Mouse (Mus musculus) T-cell, adult 66 days (primary cell): Measurements from ENCODE around the gene Il31ra. TPM values are rescaled to one million over a fixed set of nuclear protein-coding genes. Genes with fewer than 3 reads are reported as not detected.

Experiments used
- total RNA-seq, 2 experiments: library from RNA; stranded (reverse); gene quantifications; 3 replicates in 1 of 2; 4 replicates in 1 of 2; pipeline ENCODE4 v1.2.4; 2023

Gene Il31ra
- total RNA-seq = under 1 TPM in 1 of 2 experiments, not detected in 1; 0.33 TPM

DNA sequence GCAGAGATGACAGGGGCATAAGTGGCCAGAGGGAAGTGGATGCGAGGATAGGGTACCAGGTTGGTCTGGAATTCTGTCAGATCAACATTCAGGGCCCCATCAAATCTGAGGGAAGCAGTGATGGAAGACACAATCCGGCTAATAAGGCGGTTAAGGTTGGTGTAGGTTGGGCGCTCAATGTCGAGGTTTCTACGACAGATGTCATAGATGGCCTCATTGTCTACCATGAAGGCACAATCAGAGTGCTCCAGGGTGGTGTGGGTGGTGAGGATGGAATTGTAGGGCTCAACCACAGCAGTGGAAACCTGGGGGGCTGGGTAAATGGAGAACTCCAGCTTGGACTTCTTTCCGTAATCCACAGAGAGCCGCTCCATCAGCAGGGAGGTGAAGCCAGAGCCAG, at the start of gene Il31ra:
Il31ra (minus strand) TSS at position 101 of the 400 bp plus-strand sequence.

Other genes starting within 250 kb of the Il31ra start
- gene Il6st, start 130.3 kb downstream of the Il31ra start, total RNA-seq = 100 to 1,000 TPM; 277 to 292 TPM
- not detected for gene Ddx4, start 58.1 kb upstream of the Il31ra start, total RNA-seq
- gene Slc38a9, start 66.4 kb upstream of the Il31ra start, total RNA-seq = 10 to 100 TPM; 38.3 to 41.2 TPM
- gene Plpp1, start 206.4 kb upstream of the Il31ra start, total RNA-seq = under 1 TPM in 1 of 2 experiments, not detected in 1; 0.59 TPM